Mouse (Mus musculus) intestine, embryonic 14.5 days (tissue): ENCODE results near the gene Fry. TPM values are rescaled to one million over a fixed set of nuclear protein-coding genes. Genes with fewer than 3 reads are reported as not detected.

ENCODE experiments used
- ATAC-seq: fragments of 200-750 bp; cut with Nextera tagmentation; replicated peaks from 2 replicates; pipeline ENCODE4 v1.8.0; 2017; ENCODE audit warnings: low read depth, moderate number of reproducible peaks, moderate TSS enrichment, moderate library complexity; ENCODE audit not compliant: low FRiP score, low TSS enrichment
- DNase-seq: peaks from one replicate; pipeline ENCODE4 v3.0.0-alpha.2; 2018; ENCODE audit warnings: low spot score
- H3K27ac ChIP-seq: fragments of 300-500 bp; sonication (generic); 2 replicates; pipeline ENCODE4 v1.5.1; 2014; ENCODE audit warnings: low read depth, mild to moderate bottlenecking, control low read depth
- H3K27me3 ChIP-seq: fragments of 300-500 bp; sonication (generic); replicated peaks from 2 replicates; pipeline ENCODE4 v1.6.1; 2014; ENCODE audit warnings: low read length, control low read depth; ENCODE audit not compliant: control insufficient read depth, insufficient read depth
- H3K36me3 ChIP-seq: fragments of 300-500 bp; sonication (generic); 2 replicates; pipeline ENCODE4 v1.6.1; 2014; ENCODE audit warnings: low read length, control low read depth; ENCODE audit not compliant: control insufficient read depth, insufficient read depth
- H3K4me1 ChIP-seq: fragments of 300-500 bp; sonication (generic); replicated peaks from 2 replicates; pipeline ENCODE4 v1.6.1; 2014; ENCODE audit warnings: low read length, control low read depth, mixed read lengths; ENCODE audit not compliant: control insufficient read depth, insufficient read depth
- H3K4me2 ChIP-seq: fragments of 300-500 bp; sonication (generic); 2 replicates; pipeline ENCODE4 v1.6.1; 2014; ENCODE audit warnings: low read length
- H3K4me3 ChIP-seq: fragments of 300-500 bp; sonication (generic); 2 replicates; pipeline ENCODE4 v1.5.1; 2014; ENCODE audit warnings: low read depth, low read length, control low read depth, mixed read lengths
- H3K9ac ChIP-seq: fragments of 300-500 bp; sonication (generic); 2 replicates; pipeline ENCODE4 v1.6.1; 2014; ENCODE audit warnings: mild to moderate bottlenecking, low read length
- H3K9me3 ChIP-seq: fragments of 300-500 bp; sonication (generic); 2 replicates; pipeline ENCODE4 v1.6.1; 2016; ENCODE audit warnings: low read length, control low read depth; ENCODE audit not compliant: control insufficient read depth
- WGBS: fragments of 180-500 bp; shearing (Covaris S2); extraction: QIAGEN DNeasy Blood & Tissue Kit; methylation state at CpG from one replicate; pipeline ENCODE4 v1.1.7; 2014; 5-methylcytosine and 5-hydroxymethylcytosine counted together
- polyA plus RNA-seq: library from polyadenylated mRNA; unstranded; fragments of >200 nt; fragmentation: Nextera tagmentation; extraction: Ambion mirVana; gene quantifications from 2 replicates; pipeline ENCODE4 v1.2.1, GENCODE M21; 2014

The Fry gene
- polyA plus RNA-seq, 1 experiment from 2014 or later, result 11.6 TPM

- DNase-seq, result no peak
- no peaks in the 10 kb centered on the region for H3K27me3 ChIP-seq
- H3K9ac ChIP-seq, result no peak overlapping the region
- no peak for ATAC-seq
- H3K4me2 ChIP-seq, result no peak overlapping the region
- WGBS, result 82% methylated on average over 1 of the region's 1 CpGs
- H3K4me3 ChIP-seq, result no peak overlapping the region
- H3K4me1 ChIP-seq, result no peaks in the 10 kb centered on the region
- no peaks in the 10 kb centered on the region for H3K36me3 ChIP-seq
- no peak overlapping the region for H3K27ac ChIP-seq
- peaks cover 4% of the 10 kb centered on the region; the same call in 1 of the 2 replicates for H3K9me3 ChIP-seq
Observed at GRCm38 (mm10) chr5:150348302-150348701, 229.9 kb downstream of the Fry start.

- Histone ChIP-seq H3K4me2 (no peak overlapping the region), H3K27me3 (no peaks in the 10 kb centered on the region), H3K36me3 (no peaks in the 10 kb centered on the region), H3K4me1 (peaks cover 2% of the 10 kb centered on the region; the same call in 1 of the 2 replicates), H3K27ac (no peak overlapping the region), H3K9me3 (peaks cover 4% of the 10 kb centered on the region; the same call in 1 of the 2 replicates), H3K4me3 (no peak overlapping the region), H3K9ac (no peak overlapping the region)
- 83% methylated on average over 2 of the region's 2 CpGs for WGBS
- no peak for DNase-seq
- ATAC-seq, result no peak
Observed at GRCm38 (mm10) chr5:150351191-150351590, 232.7 kb downstream of the Fry start.

GRCm38 (mm10) chr5:150358671-150359070 is 240.2 kb downstream of the Fry start:
- WGBS, result 71% methylated on average over 14 of the region's 14 CpGs
- H3K9ac ChIP-seq, result no peak overlapping the region
- H3K36me3 ChIP-seq, result no peaks in the 10 kb centered on the region
- no peak overlapping the region for H3K4me2 ChIP-seq
- peaks cover 2% of the 10 kb centered on the region; the same call in 1 of the 2 replicates for H3K4me1 ChIP-seq
- no peaks in the 10 kb centered on the region for H3K27me3 ChIP-seq
- H3K27ac ChIP-seq, result peak overlapping the region; percentile 51
- no peak for ATAC-seq
- H3K4me3 ChIP-seq, result no peak overlapping the region
- DNase-seq, result no peak
- H3K9me3 ChIP-seq, result 0 out of 2 replicates have a peak, but pooled peaks cover 3% of the 10 kb centered on the region

- no peak for ATAC-seq
- Histone ChIP-seq H3K9ac (no peak overlapping the region), H3K27me3 (no peaks in the 10 kb centered on the region), H3K27ac (no peak overlapping the region), H3K9me3 (0 out of 2 replicates have a peak, but pooled peaks cover 6% of the 10 kb centered on the region), H3K4me1 (no peaks in the 10 kb centered on the region), H3K36me3 (no peaks in the 10 kb centered on the region), H3K4me3 (no peak overlapping the region), H3K4me2 (no peak overlapping the region)
- DNase-seq, result no peak
- 91% methylated on average over 6 of the region's 6 CpGs for WGBS
Observed at GRCm38 (mm10) chr5:150362241-150362640, 243.8 kb downstream of the Fry start.

- H3K4me3 ChIP-seq, result no peak overlapping the region
- H3K27me3 ChIP-seq, result no peaks in the 10 kb centered on the region
- WGBS, result 87% methylated on average over 3 of the region's 3 CpGs
- no peak overlapping the region for H3K27ac ChIP-seq
- DNase-seq (no peak), ATAC-seq (no peak)
- no peak overlapping the region for H3K4me2 ChIP-seq
- no peaks in the 10 kb centered on the region for H3K4me1 ChIP-seq
- 0 out of 2 replicates have a peak, but pooled peaks cover 6% of the 10 kb centered on the region for H3K9me3 ChIP-seq
- H3K36me3 ChIP-seq, result no peaks in the 10 kb centered on the region
- no peak overlapping the region for H3K9ac ChIP-seq
Observed at GRCm38 (mm10) chr5:150364621-150365020, 246.2 kb downstream of the Fry start.

- Histone ChIP-seq H3K27ac (no peak overlapping the region), H3K9ac (no peak overlapping the region), H3K27me3 (no peaks in the 10 kb centered on the region), H3K4me3 (no peak overlapping the region), H3K4me2 (no peak overlapping the region), H3K9me3 (0 out of 2 replicates have a peak, but pooled peaks cover 3% of the 10 kb centered on the region), H3K4me1 (no peaks in the 10 kb centered on the region), H3K36me3 (no peaks in the 10 kb centered on the region)
- no peak for DNase-seq
- no peak for ATAC-seq
- 90% methylated on average over 4 of the region's 4 CpGs for WGBS
Observed at GRCm38 (mm10) chr5:150367027-150367426, 248.6 kb downstream of the Fry start.

- H3K9me3 ChIP-seq, result 0 out of 2 replicates have a peak, but pooled peaks cover 3% of the 10 kb centered on the region
- no peak overlapping the region for H3K4me2 ChIP-seq
- no peaks in the 10 kb centered on the region for H3K36me3 ChIP-seq
- WGBS, result 45% methylated on average over 6 of the region's 6 CpGs
- H3K9ac ChIP-seq, result no peak overlapping the region
- ATAC-seq (no peak), DNase-seq (no peak)
- no peak overlapping the region for H3K27ac ChIP-seq
- no peaks in the 10 kb centered on the region for H3K27me3 ChIP-seq
- H3K4me3 ChIP-seq, result no peak overlapping the region
- H3K4me1 ChIP-seq, result 0 out of 2 replicates have a peak, but pooled peaks cover 7% of the 10 kb centered on the region
Observed at GRCm38 (mm10) chr5:150370291-150370690, 251.8 kb downstream of the Fry start.

- Histone ChIP-seq H3K4me3 (no peak overlapping the region), H3K9me3 (0 out of 2 replicates have a peak, but pooled peaks cover 3% of the 10 kb centered on the region), H3K27me3 (no peaks in the 10 kb centered on the region), H3K4me2 (no peak overlapping the region), H3K27ac (no peak overlapping the region), H3K4me1 (0 out of 2 replicates have a peak, but pooled peaks cover 7% of the 10 kb centered on the region), H3K9ac (no peak overlapping the region), H3K36me3 (no peaks in the 10 kb centered on the region)
- no peak for DNase-seq
- no peak for ATAC-seq
Observed at GRCm38 (mm10) chr5:150370895-150371294, 252.4 kb downstream of the Fry start.

GRCm38 (mm10) chr5:150372956-150373355 is 254.5 kb downstream of the Fry start:
- DNase-seq (no peak), ATAC-seq (no peak)
- 0 out of 2 replicates have a peak, but pooled peaks cover 7% of the 10 kb centered on the region for H3K4me1 ChIP-seq
- no peak overlapping the region for H3K9ac ChIP-seq
- H3K9me3 ChIP-seq, result no peaks in the 10 kb centered on the region
- peak overlapping the region; percentile 1; the same call in 1 of the 2 replicates for H3K27ac ChIP-seq
- H3K4me3 ChIP-seq, result no peak overlapping the region
- H3K4me2 ChIP-seq, result no peak overlapping the region
- WGBS, result 84% methylated on average over 3 of the region's 3 CpGs
- H3K36me3 ChIP-seq, result no peaks in the 10 kb centered on the region
- no peaks in the 10 kb centered on the region for H3K27me3 ChIP-seq
